Mouse (Mus musculus): ENCODE measurements around the gene Myoz2. TPM values are rescaled to one million over a fixed set of nuclear protein-coding genes. Genes with fewer than 3 reads are reported as not detected.

Gene Myoz2
- total and polyA plus RNA-seq, 2 experiments from 2014 or later: not detected

DNA sequence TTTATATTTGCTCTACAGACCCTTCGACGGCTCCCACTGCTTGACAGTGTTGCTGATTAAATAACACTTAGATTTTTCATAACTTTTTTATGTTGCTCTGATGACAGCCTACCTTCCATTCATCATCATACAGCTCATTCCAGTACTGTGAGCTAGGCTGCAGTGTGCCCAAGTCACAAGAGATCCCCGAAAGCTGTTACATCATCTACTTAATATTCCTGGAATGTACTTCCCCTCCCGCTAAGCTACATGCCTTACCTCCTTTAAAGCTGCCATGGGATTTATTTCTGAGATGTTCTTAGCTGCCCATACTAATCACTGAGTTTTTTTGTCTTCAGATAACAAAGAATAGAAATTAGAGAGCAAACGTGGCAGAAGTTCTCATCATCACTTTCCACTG is 19.4 kb upstream of the Myoz2 start:
- no peak for ATAC-seq
- Histone ChIP-seq H3K4me3 (ENCODE audit: low read length) (no peak overlapping the region), H3K9ac (replicated peaks; ENCODE audit: low read length) (no peak overlapping the region), H3K27ac (no peak overlapping the region), H3K4me1 (ENCODE audit: insufficient read depth, low read length) (no peaks in the 10 kb centered on the region), H3K9me3 (ENCODE audit: low read length) (no peaks in the 10 kb centered on the region; the same call in 1 of the 2 replicates), H3K36me3 (ENCODE audit: insufficient read depth, low read length) (no peaks in the 10 kb centered on the region), H3K27me3 (ENCODE audit: insufficient read depth, low read length) (no peaks in the 10 kb centered on the region), H3K4me2 (ENCODE audit: low read depth, low read length) (no peak overlapping the region)
- DNase-seq (ENCODE audit: low spot score): no peak
- no peak for TF ChIP-seq CTCF (IDR thresholded peaks at IDR 0.05; ENCODE audit: low read depth)
- 55% methylated on average over 5 of the region's 5 CpGs for WGBS

DNA sequence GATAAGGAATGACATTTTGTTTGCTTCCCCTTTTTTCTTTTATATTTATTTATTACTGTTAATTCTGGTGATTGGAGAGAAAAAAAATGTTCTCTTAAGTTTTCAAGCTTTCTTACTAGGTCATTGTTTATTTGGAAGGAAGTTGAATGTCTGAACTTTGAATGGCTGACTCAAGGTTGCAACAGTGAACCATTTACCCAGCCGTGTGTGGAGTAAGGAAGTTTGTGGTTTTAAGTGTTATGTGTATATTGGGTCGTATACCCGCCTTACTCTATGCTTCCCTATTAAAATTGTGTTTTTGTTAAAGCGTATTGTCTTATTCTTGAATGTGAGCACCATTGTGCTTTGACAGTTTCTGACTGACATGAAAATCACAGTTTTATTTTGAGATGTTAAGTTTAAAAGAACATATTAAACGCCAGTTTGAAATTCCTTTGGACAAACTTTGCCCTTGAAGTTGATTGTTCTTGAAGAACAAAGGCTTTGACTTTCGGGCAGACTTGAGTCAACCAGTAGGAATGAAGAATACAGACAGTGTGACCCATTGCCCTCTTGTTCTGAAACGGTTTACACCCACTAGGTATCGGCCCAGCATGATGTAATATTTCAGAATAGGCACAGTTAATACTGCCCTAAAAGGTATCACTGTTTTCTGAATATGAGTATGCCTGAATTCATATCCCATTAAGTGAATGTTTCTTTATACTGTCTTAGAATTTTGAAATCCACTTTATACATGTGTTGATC is 18.6 kb upstream of the Myoz2 start:
- no peak overlapping the region for H3K4me2 ChIP-seq (ENCODE audit: low read depth, low read length)
- H3K4me3 ChIP-seq (ENCODE audit: low read length): no peak overlapping the region
- no peaks in the 10 kb centered on the region for H3K27me3 ChIP-seq (ENCODE audit: insufficient read depth, low read length)
- WGBS: 66% methylated on average over 8 of the region's 8 CpGs
- no peak for TF ChIP-seq CTCF (IDR thresholded peaks at IDR 0.05; ENCODE audit: low read depth)
- H3K4me1 ChIP-seq (ENCODE audit: insufficient read depth, low read length): no peaks in the 10 kb centered on the region
- no peaks in the 10 kb centered on the region; the same call in 1 of the 2 replicates for H3K9me3 ChIP-seq (ENCODE audit: low read length)
- ATAC-seq (no peak), DNase-seq (ENCODE audit: low spot score) (no peak)
- no peak overlapping the region for H3K27ac ChIP-seq
- H3K36me3 ChIP-seq (ENCODE audit: insufficient read depth, low read length): no peaks in the 10 kb centered on the region
- no peak overlapping the region for H3K9ac ChIP-seq (replicated peaks; ENCODE audit: low read length)

DNA sequence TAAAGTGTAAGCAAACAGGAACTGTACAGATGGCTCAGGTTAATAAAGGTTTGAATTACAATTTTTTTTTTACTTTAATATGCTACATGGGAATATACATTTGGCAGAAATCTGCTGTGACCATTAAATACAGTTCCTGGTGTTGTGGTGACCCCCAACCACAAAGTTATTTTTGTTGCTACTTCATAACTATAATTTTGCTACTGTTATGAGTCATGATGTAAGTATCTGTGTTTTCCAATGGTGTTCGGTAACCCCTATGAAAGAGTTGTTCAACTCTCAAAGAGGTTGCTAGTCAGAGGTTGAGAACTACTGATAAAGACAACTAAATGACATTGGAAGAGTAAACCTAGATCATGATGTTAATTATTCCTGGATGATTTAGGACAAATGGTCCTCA is 7.5 kb upstream of the Myoz2 start:
- WGBS: 98% methylated on average over 1 of the region's 1 CpGs
- Histone ChIP-seq H3K9me3 (ENCODE audit: low read length) (no peaks in the 10 kb centered on the region), H3K4me2 (ENCODE audit: low read depth, low read length) (no peak overlapping the region), H3K9ac (replicated peaks; ENCODE audit: low read length) (no peak overlapping the region), H3K27ac (no peak overlapping the region), H3K36me3 (ENCODE audit: insufficient read depth, low read length) (no peaks in the 10 kb centered on the region), H3K4me1 (ENCODE audit: insufficient read depth, low read length) (no peaks in the 10 kb centered on the region), H3K27me3 (ENCODE audit: insufficient read depth, low read length) (no peaks in the 10 kb centered on the region), H3K4me3 (ENCODE audit: low read length) (no peak overlapping the region)
- DNase-seq (ENCODE audit: low spot score) (no peak), ATAC-seq (no peak)
- TF ChIP-seq CTCF (IDR thresholded peaks at IDR 0.05; ENCODE audit: low read depth): no peak

DNA sequence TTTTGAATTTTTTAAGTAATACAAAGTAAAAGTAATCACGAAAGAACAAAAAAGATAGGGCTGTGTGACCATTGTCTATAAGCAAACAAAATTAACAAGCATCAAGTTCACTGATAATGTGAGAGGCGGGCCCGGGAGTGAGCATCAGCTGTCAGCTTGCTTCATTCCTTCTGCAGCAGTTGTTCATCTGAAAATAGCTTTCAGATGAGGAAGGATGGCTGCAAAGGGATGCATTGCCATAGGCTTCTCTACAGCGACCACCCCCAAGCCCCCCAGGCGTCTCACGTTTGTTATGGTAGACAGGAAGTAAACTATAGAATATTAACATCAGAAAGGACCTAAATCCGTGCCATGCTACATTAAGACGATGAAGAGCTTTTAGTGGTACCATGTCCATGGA is 1.0 kb downstream of the Myoz2 start:
- no peak overlapping the region for H3K9ac ChIP-seq (replicated peaks; ENCODE audit: low read length)
- ATAC-seq (no peak), DNase-seq (ENCODE audit: low spot score) (no peak)
- H3K4me3 ChIP-seq (ENCODE audit: low read length): no peak overlapping the region
- no peaks in the 10 kb centered on the region for H3K36me3 ChIP-seq (ENCODE audit: insufficient read depth, low read length)
- H3K4me2 ChIP-seq (ENCODE audit: low read depth, low read length): no peak overlapping the region
- H3K27me3 ChIP-seq (ENCODE audit: insufficient read depth, low read length): no peaks in the 10 kb centered on the region
- no peaks in the 10 kb centered on the region for H3K4me1 ChIP-seq (ENCODE audit: insufficient read depth, low read length)
- no peaks in the 10 kb centered on the region for H3K9me3 ChIP-seq (ENCODE audit: low read length)
- H3K27ac ChIP-seq: no peak overlapping the region
- TF ChIP-seq CTCF (IDR thresholded peaks at IDR 0.05; ENCODE audit: low read depth): no peak
- 68% methylated on average over 8 of the region's 8 CpGs for WGBS

DNA sequence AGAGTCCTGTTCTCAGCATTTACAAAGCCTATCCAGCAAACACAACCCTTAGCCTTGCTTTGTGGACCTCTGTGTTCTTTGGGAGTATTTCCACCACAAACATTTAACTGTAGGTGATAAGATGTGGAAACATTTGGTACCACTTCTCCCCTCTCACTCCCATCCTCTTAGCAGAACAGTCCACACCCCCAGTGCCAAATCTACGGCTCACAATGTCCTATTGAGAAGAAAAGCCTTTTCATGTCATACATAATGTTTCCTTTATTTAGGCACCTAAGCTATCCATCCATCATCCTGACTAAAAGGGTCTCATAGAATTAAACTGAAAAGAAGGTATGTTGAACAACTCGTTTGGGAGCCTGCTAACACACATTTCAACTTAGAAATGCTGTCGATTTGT is 9.2 kb downstream of the Myoz2 start:
- WGBS: 45% methylated on average over 3 of the region's 3 CpGs
- Histone ChIP-seq H3K9ac (replicated peaks; ENCODE audit: low read length) (no peak overlapping the region), H3K36me3 (ENCODE audit: insufficient read depth, low read length) (no peaks in the 10 kb centered on the region), H3K4me1 (ENCODE audit: insufficient read depth, low read length) (no peaks in the 10 kb centered on the region), H3K27me3 (ENCODE audit: insufficient read depth, low read length) (no peaks in the 10 kb centered on the region), H3K27ac (no peak overlapping the region), H3K9me3 (ENCODE audit: low read length) (no peaks in the 10 kb centered on the region), H3K4me2 (ENCODE audit: low read depth, low read length) (no peak overlapping the region), H3K4me3 (ENCODE audit: low read length) (no peak overlapping the region)
- no peak for TF ChIP-seq CTCF (IDR thresholded peaks at IDR 0.05; ENCODE audit: low read depth)
- DNase-seq (ENCODE audit: low spot score): no peak
- ATAC-seq: no peak

DNA sequence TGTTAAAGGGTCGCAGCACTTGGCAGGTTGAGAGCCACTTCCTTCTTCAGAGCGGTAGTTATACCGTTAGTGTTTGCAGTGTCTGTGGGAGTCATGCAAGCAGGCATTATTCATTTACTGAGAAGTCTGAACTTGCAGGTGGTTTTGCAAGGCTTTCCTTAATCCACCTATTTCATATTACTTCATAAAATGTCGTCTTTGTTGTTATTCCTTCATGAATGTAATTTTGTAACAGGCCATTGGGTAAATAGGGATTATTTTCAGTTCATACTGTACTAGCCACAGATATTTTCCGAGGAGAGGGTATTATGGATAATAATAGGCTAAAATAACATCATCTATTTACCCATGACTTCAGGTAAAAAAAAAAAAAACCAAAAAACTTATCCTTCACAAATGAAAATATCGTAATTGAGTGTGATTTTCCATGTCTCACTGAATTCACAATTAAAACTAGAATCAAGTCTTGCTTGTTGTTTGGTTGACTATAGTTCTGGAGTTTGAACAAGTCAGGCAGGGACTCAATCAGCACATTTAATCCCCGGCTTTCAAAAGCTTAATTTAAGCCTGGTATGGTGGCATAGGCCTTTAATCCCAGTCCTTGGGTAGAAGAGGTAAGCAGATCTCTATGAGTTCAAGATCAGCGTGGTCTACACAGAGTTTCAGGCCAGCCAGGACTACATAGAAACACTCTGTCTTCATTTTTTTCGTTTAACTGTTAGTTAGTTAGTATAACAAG is 10.2 kb downstream of the Myoz2 start:
- 88% methylated on average over 9 of the region's 9 CpGs for WGBS
- no peak overlapping the region for H3K4me2 ChIP-seq (ENCODE audit: low read depth, low read length)

DNA sequence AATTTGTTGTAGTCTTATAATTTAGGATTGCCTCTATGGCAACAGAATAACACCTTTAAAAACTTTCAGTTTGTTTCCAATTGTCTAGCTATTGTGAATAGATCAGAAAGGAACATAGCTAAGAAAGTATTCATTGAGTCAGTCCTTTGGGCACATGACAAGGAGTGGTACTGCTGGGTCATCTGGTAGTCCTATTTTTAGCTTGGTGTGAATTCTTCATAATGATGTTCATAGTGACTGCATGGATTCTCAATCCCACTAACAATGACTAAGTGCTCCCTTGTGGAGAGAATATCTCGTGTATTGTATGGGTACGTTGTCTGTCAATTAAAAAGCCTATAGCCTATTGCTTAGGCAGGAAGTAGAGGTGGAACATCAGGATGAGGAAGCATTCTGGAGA is 16.0 kb downstream of the Myoz2 start:
- DNase-seq (ENCODE audit: low spot score) (no peak), ATAC-seq (no peak)
- H3K9ac ChIP-seq (replicated peaks; ENCODE audit: low read length): no peak overlapping the region
- no peaks in the 10 kb centered on the region for H3K36me3 ChIP-seq (ENCODE audit: insufficient read depth, low read length)
- H3K4me3 ChIP-seq (ENCODE audit: low read length): no peak overlapping the region
- 88% methylated on average over 2 of the region's 2 CpGs for WGBS
- no peak overlapping the region for H3K27ac ChIP-seq
- H3K4me2 ChIP-seq (ENCODE audit: low read depth, low read length): no peak overlapping the region
- H3K9me3 ChIP-seq (ENCODE audit: low read length): no peaks in the 10 kb centered on the region
- no peaks in the 10 kb centered on the region for H3K27me3 ChIP-seq (ENCODE audit: insufficient read depth, low read length)
- H3K4me1 ChIP-seq (ENCODE audit: insufficient read depth, low read length): no peaks in the 10 kb centered on the region
- TF ChIP-seq CTCF (IDR thresholded peaks at IDR 0.05; ENCODE audit: low read depth): no peak

More for the DNA sequence above, 10.2 kb downstream of the Myoz2 start:
- ATAC-seq (no peak), DNase-seq (ENCODE audit: low spot score) (no peak)
- Histone ChIP-seq H3K4me1 (ENCODE audit: insufficient read depth, low read length) (no peaks in the 10 kb centered on the region), H3K4me3 (ENCODE audit: low read length) (no peak overlapping the region), H3K27me3 (ENCODE audit: insufficient read depth, low read length) (no peaks in the 10 kb centered on the region), H3K9me3 (ENCODE audit: low read length) (no peaks in the 10 kb centered on the region), H3K36me3 (ENCODE audit: insufficient read depth, low read length) (no peaks in the 10 kb centered on the region), H3K27ac (no peak overlapping the region), H3K9ac (replicated peaks; ENCODE audit: low read length) (no peak overlapping the region)
- no peak for TF ChIP-seq CTCF (IDR thresholded peaks at IDR 0.05; ENCODE audit: low read depth)

Data from hindbrain, postnatal 0 days (tissue).